Mouse (Mus musculus): Measurements from ENCODE around the gene Cstf2t. TPM values are rescaled to one million over a fixed set of nuclear protein-coding genes. Genes with fewer than 3 reads are reported as not detected.

Cstf2t gene
- 52.4 and 53.7 TPM in 2 replicates for polyA plus RNA-seq (2014; fragmentation: Nextera tagmentation; extraction: Ambion mirVana)

- peaks cover 6% of the 10 kb centered on the region for H3K4me1 ChIP-seq (ENCODE audit: control insufficient read depth, insufficient read depth, low read length)
- H3K4me3 ChIP-seq (ENCODE audit: low read depth, low read length): peak within 1 kb of the TSS; percentile 69
- peak within 1 kb of the TSS; percentile 85 for H3K9ac ChIP-seq (ENCODE audit: low read length)
- H3K36me3 ChIP-seq (ENCODE audit: control insufficient read depth, insufficient read depth, low read length): peaks cover 19% of the 10 kb centered on the region
- DNase-seq (ENCODE audit: low spot score, missing footprints) (peak; percentile 100), ATAC-seq (ENCODE audit: low FRiP score) (peak; percentile 99)
- 3% methylated on average over 56 of the region's 56 CpGs for WGBS
- peak within 1 kb of the TSS; percentile 89 for H3K4me2 ChIP-seq
- no peaks in the 10 kb centered on the region for H3K27me3 ChIP-seq (ENCODE audit: control insufficient read depth, insufficient read depth, low read length)
- H3K9me3 ChIP-seq (ENCODE audit: control insufficient read depth, low read length): no peaks in the 10 kb centered on the region; the same call in 1 of the 2 replicates
- peak within 1 kb of the TSS; percentile 57 for H3K27ac ChIP-seq (ENCODE audit: low read depth, low read length)
These were observed at the start of gene Cstf2t for GRCm38 (mm10) chr19:31082662-31083429. Gene Cstf2t, plus strand, starts transcription at chr19:31082837.

- ATAC-seq (ENCODE audit: low FRiP score) (no peak), DNase-seq (ENCODE audit: low spot score, missing footprints) (no peak)
- Histone ChIP-seq H3K4me1 (ENCODE audit: control insufficient read depth, insufficient read depth, low read length) (no peaks in the 10 kb centered on the region; the same call in 1 of the 2 replicates), H3K36me3 (ENCODE audit: control insufficient read depth, insufficient read depth, low read length) (no peaks in the 10 kb centered on the region), H3K9me3 (ENCODE audit: control insufficient read depth, low read length) (no peaks in the 10 kb centered on the region), H3K9ac (ENCODE audit: low read length) (no peak overlapping the region), H3K27ac (ENCODE audit: low read depth, low read length) (no peak overlapping the region), H3K4me2 (no peak overlapping the region), H3K4me3 (ENCODE audit: low read depth, low read length) (no peak overlapping the region), H3K27me3 (ENCODE audit: control insufficient read depth, insufficient read depth, low read length) (no peaks in the 10 kb centered on the region)
- WGBS: 68% methylated on average over 3 of the region's 3 CpGs
These were observed 43.7 kb upstream of the Cstf2t start for GRCm38 (mm10) chr19:31038951-31039350.

- no peaks in the 10 kb centered on the region for H3K9me3 ChIP-seq (ENCODE audit: control insufficient read depth, low read length)
- no peak overlapping the region for H3K27ac ChIP-seq (ENCODE audit: low read depth, low read length)
- H3K36me3 ChIP-seq (ENCODE audit: control insufficient read depth, insufficient read depth, low read length): no peaks in the 10 kb centered on the region
- no peaks in the 10 kb centered on the region for H3K27me3 ChIP-seq (ENCODE audit: control insufficient read depth, insufficient read depth, low read length)
- H3K9ac ChIP-seq (ENCODE audit: low read length): no peak overlapping the region
- H3K4me2 ChIP-seq: no peak overlapping the region
- ATAC-seq (ENCODE audit: low FRiP score) (peak; percentile 73), DNase-seq (ENCODE audit: low spot score, missing footprints) (no peak)
- H3K4me1 ChIP-seq (ENCODE audit: control insufficient read depth, insufficient read depth, low read length): no peaks in the 10 kb centered on the region; the same call in 1 of the 2 replicates
- H3K4me3 ChIP-seq (ENCODE audit: low read depth, low read length): no peak overlapping the region
- 51% methylated on average over 2 of the region's 2 CpGs for WGBS
These were observed 41.4 kb upstream of the Cstf2t start for GRCm38 (mm10) chr19:31040948-31041847.

- Histone ChIP-seq H3K9ac (ENCODE audit: low read length) (no peak overlapping the region), H3K4me3 (ENCODE audit: low read depth, low read length) (no peak overlapping the region), H3K27me3 (ENCODE audit: control insufficient read depth, insufficient read depth, low read length) (no peaks in the 10 kb centered on the region), H3K9me3 (ENCODE audit: control insufficient read depth, low read length) (no peaks in the 10 kb centered on the region), H3K36me3 (ENCODE audit: control insufficient read depth, insufficient read depth, low read length) (no peaks in the 10 kb centered on the region), H3K4me2 (no peak overlapping the region), H3K4me1 (ENCODE audit: control insufficient read depth, insufficient read depth, low read length) (no peaks in the 10 kb centered on the region), H3K27ac (ENCODE audit: low read depth, low read length) (no peak overlapping the region)
- WGBS: 95% methylated on average over 4 of the region's 4 CpGs
- DNase-seq (ENCODE audit: low spot score, missing footprints) (no peak), ATAC-seq (ENCODE audit: low FRiP score) (no peak)
These were observed 36.0 kb upstream of the Cstf2t start for GRCm38 (mm10) chr19:31046601-31047000.

- Histone ChIP-seq H3K4me3 (ENCODE audit: low read depth, low read length) (no peak overlapping the region), H3K27me3 (ENCODE audit: control insufficient read depth, insufficient read depth, low read length) (no peaks in the 10 kb centered on the region), H3K9me3 (ENCODE audit: control insufficient read depth, low read length) (no peaks in the 10 kb centered on the region), H3K27ac (ENCODE audit: low read depth, low read length) (no peak overlapping the region), H3K9ac (ENCODE audit: low read length) (no peak overlapping the region), H3K4me1 (ENCODE audit: control insufficient read depth, insufficient read depth, low read length) (no peaks in the 10 kb centered on the region), H3K36me3 (ENCODE audit: control insufficient read depth, insufficient read depth, low read length) (no peaks in the 10 kb centered on the region), H3K4me2 (no peak overlapping the region)
- ATAC-seq (ENCODE audit: low FRiP score): no peak
- DNase-seq (ENCODE audit: low spot score, missing footprints): no peak
- 87% methylated on average over 1 of the region's 1 CpGs for WGBS
These were observed 17.9 kb upstream of the Cstf2t start for GRCm38 (mm10) chr19:31064740-31065139.

GRCm38 (mm10) chr19:31065206-31065781, 17.3 kb upstream of the Cstf2t start:
- no peak overlapping the region for H3K4me3 ChIP-seq (ENCODE audit: low read depth, low read length)
- 90% methylated on average over 11 of the region's 11 CpGs for WGBS
- DNase-seq (ENCODE audit: low spot score, missing footprints) (no peak), ATAC-seq (ENCODE audit: low FRiP score) (no peak)
- H3K36me3 ChIP-seq (ENCODE audit: control insufficient read depth, insufficient read depth, low read length): no peaks in the 10 kb centered on the region
- no peak overlapping the region for H3K4me2 ChIP-seq
- H3K4me1 ChIP-seq (ENCODE audit: control insufficient read depth, insufficient read depth, low read length): no peaks in the 10 kb centered on the region
- H3K9ac ChIP-seq (ENCODE audit: low read length): no peak overlapping the region
- no peaks in the 10 kb centered on the region for H3K9me3 ChIP-seq (ENCODE audit: control insufficient read depth, low read length)
- H3K27me3 ChIP-seq (ENCODE audit: control insufficient read depth, insufficient read depth, low read length): no peaks in the 10 kb centered on the region
- H3K27ac ChIP-seq (ENCODE audit: low read depth, low read length): no peak overlapping the region

- Histone ChIP-seq H3K4me1 (ENCODE audit: control insufficient read depth, insufficient read depth, low read length) (peaks cover 9% of the 10 kb centered on the region), H3K9me3 (ENCODE audit: control insufficient read depth, low read length) (no peaks in the 10 kb centered on the region), H3K27ac (ENCODE audit: low read depth, low read length) (peak overlapping the region; percentile 74), H3K9ac (ENCODE audit: low read length) (peak overlapping the region; percentile 41), H3K4me2 (peak overlapping the region; percentile 35), H3K36me3 (ENCODE audit: control insufficient read depth, insufficient read depth, low read length) (no peaks in the 10 kb centered on the region), H3K27me3 (ENCODE audit: control insufficient read depth, insufficient read depth, low read length) (no peaks in the 10 kb centered on the region; the same call in 1 of the 2 replicates), H3K4me3 (ENCODE audit: low read depth, low read length) (0 out of 2 replicates have a peak overlapping the region, but pooled peaks have one; percentile 7)
- DNase-seq (ENCODE audit: low spot score, missing footprints) (peak; percentile 93), ATAC-seq (ENCODE audit: low FRiP score) (peak; percentile 88)
- WGBS: 23% methylated on average over 24 of the region's 24 CpGs
These were observed 8.5 kb upstream of the Cstf2t start for GRCm38 (mm10) chr19:31073959-31074716.

GRCm38 (mm10) chr19:31074717-31075063, 7.9 kb upstream of the Cstf2t start:
- ATAC-seq (ENCODE audit: low FRiP score) (peak; percentile 64), DNase-seq (ENCODE audit: low spot score, missing footprints) (no peak)
- H3K9me3 ChIP-seq (ENCODE audit: control insufficient read depth, low read length): no peaks in the 10 kb centered on the region
- H3K9ac ChIP-seq (ENCODE audit: low read length): peak overlapping the region; percentile 41
- WGBS: 7% methylated on average over 3 of the region's 3 CpGs
- H3K4me1 ChIP-seq (ENCODE audit: control insufficient read depth, insufficient read depth, low read length): peaks cover 9% of the 10 kb centered on the region
- no peaks in the 10 kb centered on the region for H3K36me3 ChIP-seq (ENCODE audit: control insufficient read depth, insufficient read depth, low read length)
- 0 out of 2 replicates have a peak overlapping the region, but pooled peaks have one; percentile 7 for H3K4me3 ChIP-seq (ENCODE audit: low read depth, low read length)
- H3K27ac ChIP-seq (ENCODE audit: low read depth, low read length): peak overlapping the region; percentile 74
- peak overlapping the region; percentile 35 for H3K4me2 ChIP-seq
- H3K27me3 ChIP-seq (ENCODE audit: control insufficient read depth, insufficient read depth, low read length): no peaks in the 10 kb centered on the region; the same call in 1 of the 2 replicates
